Mouse (Mus musculus) hindbrain, embryonic 14.5 days (tissue): Measurements from ENCODE around the gene Sf3a3. TPM values are rescaled to one million over a fixed set of nuclear protein-coding genes. Genes with fewer than 3 reads are reported as not detected.

Experiments
- microRNA counts: library from miRNA; unstranded; fragments of <30 nt; microRNA quantifications from one replicate; lab custom pipeline; 2016
- microRNA-seq: library from miRNA; unstranded; fragments of <30 nt; microRNA quantifications from one replicate; pipeline ENCODE4, GENCODE M21; 2016
- polyA plus RNA-seq: library from polyadenylated mRNA; unstranded; fragments of >200 nt; fragmentation: Nextera tagmentation; extraction: Ambion mirVana; gene quantifications from 2 replicates; pipeline ENCODE4 v1.2.1, GENCODE M21; 2014

Sf3a3 gene
- polyA plus RNA-seq, 1 experiment from 2014 or later: 89.3 TPM

MicroRNAs within 50 kb of the gene (microRNA counts, 519-probe panel; counts per million panel counts)
- not detected for microRNA mmu-miR-697 (lab: Ali Mortazavi, UCI)
- not detected for microRNA mmu-miR-698 (lab: Ali Mortazavi, UCI)

Small RNAs within 50 kb of the gene (microRNA-seq; reads per million reads assigned to microRNA genes)
- not detected for gene Gm24721
- not detected for gene Mir697
- not detected for gene Mir698

Other genes starting within 250 kb of the Sf3a3 start
- not detected in 2 replicates for gene 3100002H09Rik, start 104.0 kb upstream of the Sf3a3 start, polyA plus RNA-seq
- 9.6 and 11.2 TPM in 2 replicates for gene Pou3f1, start 58.0 kb upstream of the Sf3a3 start, polyA plus RNA-seq
- 33.5 and 33.6 TPM in 2 replicates for gene Utp11, start 21.2 kb upstream of the Sf3a3 start, polyA plus RNA-seq
- 1.8 and 2.2 TPM in 2 replicates for gene Fhl3, start 14.1 kb upstream of the Sf3a3 start, polyA plus RNA-seq
- 21.0 and 21.1 TPM in 2 replicates for gene Inpp5b, start 27.1 kb downstream of the Sf3a3 start, polyA plus RNA-seq
- gene Mtf1, start 87.3 kb downstream of the Sf3a3 start, polyA plus RNA-seq: 10.6 and 13.2 TPM in 2 replicates
- gene Yrdc, start 135.9 kb downstream of the Sf3a3 start, polyA plus RNA-seq: 54.2 and 55.1 TPM in 2 replicates
- gene 1110065P20Rik, start 136.4 kb downstream of the Sf3a3 start, polyA plus RNA-seq: 93.5 and 102 TPM in 2 replicates
- gene Maneal, start 147.4 kb downstream of the Sf3a3 start, polyA plus RNA-seq: 16.9 and 17.6 TPM in 2 replicates
- 8.4 and 8.7 TPM in 2 replicates for gene Epha10, start 166.1 kb downstream of the Sf3a3 start, polyA plus RNA-seq
- gene 9930104L06Rik, start 222.3 kb downstream of the Sf3a3 start, polyA plus RNA-seq: 4.1 and 5.2 TPM in 2 replicates
- 19.0 and 28.7 TPM in 2 replicates for gene Cdca8, start 224.5 kb downstream of the Sf3a3 start, polyA plus RNA-seq